Mouse (Mus musculus) adipose tissue, adult 10 weeks (tissue): ENCODE results near the gene Olfr27. TPM values are rescaled to one million over a fixed set of nuclear protein-coding genes. Genes with fewer than 3 reads are reported as not detected.

Source experiments
- polyA plus RNA-seq: library from polyadenylated mRNA; stranded (reverse); fragments of 350-450 nt; fragmentation: Illumina TruSeq; extraction: RNeasy Lipid Tissue Mini Kit (QIAGEN cat#74804); gene quantifications from one replicate; pipeline ENCODE4 v1.2.3, GENCODE M21; 2014; ENCODE audit warnings: low read depth, low replicate concordance

Gene Olfr27
- not detected for polyA plus RNA-seq

DNA sequence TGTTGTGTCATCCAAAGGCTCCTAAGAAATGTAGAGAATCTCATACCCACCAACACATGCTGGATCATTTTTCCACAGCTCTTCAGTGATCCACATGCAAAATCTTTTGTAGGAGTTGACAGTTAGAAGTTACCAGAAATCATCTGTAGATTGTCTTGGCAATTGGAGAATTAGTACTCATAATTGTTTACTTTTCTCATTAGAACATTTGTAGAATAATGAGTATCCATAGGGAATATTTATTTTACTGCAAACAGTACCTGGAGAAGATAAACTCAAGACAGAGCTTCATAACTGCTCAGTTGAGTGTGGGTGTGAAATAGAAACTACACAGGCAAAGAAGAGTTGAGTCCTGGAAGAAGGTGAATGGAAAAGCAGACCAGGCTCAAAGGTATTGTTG is at the start of gene Olfr27:
Olfr27 (plus strand) TSS at position 301 of the 400 bp plus-strand sequence.

DNA sequence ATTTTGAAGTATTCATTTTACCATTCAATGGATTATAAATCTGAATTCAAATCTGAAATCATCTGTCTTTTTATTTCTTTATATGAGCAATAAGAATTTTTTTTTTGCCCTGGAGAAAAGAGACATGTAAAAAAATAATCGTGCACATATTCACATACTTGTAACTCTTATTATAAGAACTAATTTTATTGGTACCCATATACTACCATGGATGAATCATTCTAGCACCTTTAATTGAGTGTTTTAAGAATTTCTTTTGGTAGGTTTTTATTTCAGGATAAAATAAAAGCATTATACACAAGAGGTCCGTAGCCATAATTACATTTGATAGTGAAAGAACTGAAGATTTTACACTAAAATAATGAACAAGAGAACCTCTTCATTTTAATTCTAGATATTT is 49.1 kb upstream of the Olfr27 start, which contains the start of gene Olfr938:
Olfr938 (minus strand) TSS at position 101 of the 400 bp plus-strand sequence.

DNA sequence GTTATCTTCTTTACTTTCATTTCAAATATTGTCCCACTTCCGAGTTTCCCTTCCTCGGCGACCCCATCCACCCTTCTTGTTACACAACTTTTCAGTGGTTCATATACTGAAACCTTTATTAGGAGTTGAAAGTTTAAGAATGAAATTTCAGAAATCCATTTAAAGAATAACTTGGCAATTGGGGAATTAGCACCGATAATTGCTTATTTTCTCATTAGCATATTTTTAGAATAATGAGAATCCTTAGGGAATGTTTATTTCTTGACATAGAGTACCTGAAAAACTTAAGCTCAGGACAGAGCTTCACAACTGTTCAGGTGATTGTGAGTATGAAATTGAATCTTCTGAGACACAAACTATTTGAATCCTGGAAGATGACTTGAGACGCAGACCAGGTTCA is 38.1 kb downstream of the Olfr27 start, which contains the start of gene Olfr943:
Olfr943 (plus strand) TSS at position 301 of the 400 bp plus-strand sequence.

Other genes starting within 250 kb of the Olfr27 start
- gene Olfr930, start 198.3 kb upstream of the Olfr27 start, polyA plus RNA-seq, result not detected
- gene Olfr933, start 155.8 kb upstream of the Olfr27 start, polyA plus RNA-seq, result not detected
- gene Olfr934, start 139.8 kb upstream of the Olfr27 start, polyA plus RNA-seq, result not detected
- not detected for gene Olfr935, start 128.4 kb upstream of the Olfr27 start, polyA plus RNA-seq
- gene Olfr146, start 104.8 kb upstream of the Olfr27 start, polyA plus RNA-seq, result not detected
- gene Olfr937, start 63.2 kb upstream of the Olfr27 start, polyA plus RNA-seq, result not detected
- gene Olfr938, start 49.2 kb upstream of the Olfr27 start, polyA plus RNA-seq, result not detected
- not detected for gene Olfr943, start 38.2 kb downstream of the Olfr27 start, polyA plus RNA-seq
- not detected for gene Olfr944, start 73.8 kb downstream of the Olfr27 start, polyA plus RNA-seq
- not detected for gene Olfr1537, start 121.9 kb downstream of the Olfr27 start, polyA plus RNA-seq
- gene Olfr945, start 148.7 kb downstream of the Olfr27 start, polyA plus RNA-seq, result not detected
- gene Olfr948, start 197.9 kb downstream of the Olfr27 start, polyA plus RNA-seq, result not detected